Mouse (Mus musculus) MEL (cell line): Measurements from ENCODE around the gene Notch2.

Experiments used
- CTCF ChIP-seq, 3 experiments: IDR thresholded peaks in 2 of 3; conservative IDR thresholded peaks in 1 of 3; 2 replicates each; pipeline ENCODE4 v1.5.1; 2011 to 2012; ENCODE audit warnings: low read length in 3 of 3, low read depth in 2 of 3, mild to moderate bottlenecking in 2 of 3, improper control_type of control experiment in 1 of 3, inconsistent platforms in 1 of 3, mixed read lengths in 1 of 3, moderate library complexity in 1 of 3; ENCODE audit not compliant: control insufficient read depth in 1 of 3, insufficient read depth in 1 of 3, poor library complexity in 1 of 3, severe bottlenecking in 1 of 3
- GABPA ChIP-seq: IDR thresholded peaks from 2 replicates; pipeline ENCODE4 v1.6.1; 2012; ENCODE audit warnings: low read depth, mild to moderate bottlenecking, inconsistent platforms, low read length, improper control_type of control experiment, moderate library complexity
- GATA1 ChIP-seq: IDR thresholded peaks from 2 replicates; pipeline ENCODE4 v1.6.1; 2011; ENCODE audit warnings: low read depth, low read length, improper control_type of control experiment
- MXI1 ChIP-seq: IDR thresholded peaks from 2 replicates; pipeline ENCODE4 v1.6.1; 2011; ENCODE audit warnings: mild to moderate bottlenecking, low read depth, low read length, improper control_type of control experiment
- TCF12 ChIP-seq: IDR thresholded peaks from 2 replicates; pipeline ENCODE4 v1.6.1; 2014; ENCODE audit warnings: low read depth, mild to moderate bottlenecking, inconsistent platforms, low read length, improper control_type of control experiment, moderate library complexity
- UBTF ChIP-seq: IDR thresholded peaks from 2 replicates; pipeline ENCODE4 v1.6.1; 2012; ENCODE audit warnings: low read depth, mild to moderate bottlenecking, inconsistent platforms, low read length, improper control_type of control experiment, moderate library complexity, borderline replicate concordance; ENCODE audit not compliant: insufficient read depth
- ZC3H11A ChIP-seq: IDR thresholded peaks from 2 replicates; pipeline ENCODE4 v1.6.1; 2012; ENCODE audit warnings: low read depth, mild to moderate bottlenecking, inconsistent platforms, low read length, improper control_type of control experiment
- ZNF384 ChIP-seq: IDR thresholded peaks from 2 replicates; pipeline ENCODE4 v1.6.1; 2012; ENCODE audit warnings: low read depth, mild to moderate bottlenecking, inconsistent platforms, low read length, improper control_type of control experiment

GRCm38 (mm10) chr3:98132636-98133035, 119.3 kb downstream of the Notch2 start:
- TF ChIP-seq UBTF (no peak), ZNF384 (no peak), MXI1 (no peak), GATA1 (no peak), CTCF (IDR thresholded peaks at IDR 0.05 in 2 of 3, conservative IDR thresholded peaks at IDR 0.05 in 1 of 3; ENCODE audit: control insufficient read depth in 1 of 3, insufficient read depth in 1 of 3, low read depth in 2 of 3, low read length in 3 of 3, poor library complexity in 1 of 3, severe bottlenecking in 1 of 3) (no peak), GABPA (no peak), TCF12 (no peak), ZC3H11A (no peak)
